Mouse (Mus musculus) embryonic facial prominence, embryonic 10.5 days (tissue): ENCODE results near the gene Trim66. TPM values are rescaled to one million over a fixed set of nuclear protein-coding genes. Genes with fewer than 3 reads are reported as not detected.

Experiments used
- DNase-seq: peaks from one replicate; pipeline ENCODE4 v3.0.0-alpha.2; 2017; ENCODE audit warnings: low spot score
- H3K27ac ChIP-seq: fragments of 300-500 bp; sonication (generic); replicated peaks from 2 replicates; pipeline ENCODE4 v1.5.1; 2016; ENCODE audit warnings: mild to moderate bottlenecking
- H3K27me3 ChIP-seq: fragments of 300-500 bp; sonication (generic); replicated peaks from 2 replicates; pipeline ENCODE4 v1.6.1; 2016; ENCODE audit warnings: low read depth, mild to moderate bottlenecking; ENCODE audit not compliant: poor library complexity, severe bottlenecking
- H3K36me3 ChIP-seq: fragments of 300-500 bp; sonication (generic); replicated peaks from 2 replicates; pipeline ENCODE4 v1.6.1; 2016; ENCODE audit warnings: mild to moderate bottlenecking, moderate library complexity
- H3K4me1 ChIP-seq: fragments of 300-500 bp; sonication (generic); 2 replicates; pipeline ENCODE4 v1.6.1; 2016
- H3K4me3 ChIP-seq: fragments of 300-500 bp; sonication (generic); 2 replicates; pipeline ENCODE4 v1.5.1; 2016; ENCODE audit warnings: mild to moderate bottlenecking, moderate library complexity
- H3K9me3 ChIP-seq: fragments of 300-500 bp; sonication (generic); 2 replicates; pipeline ENCODE4 v1.6.1; 2016; ENCODE audit warnings: mild to moderate bottlenecking
- WGBS: fragments of 180-500 bp; shearing (Covaris S2); methylation state at CpG from one replicate; pipeline ENCODE4 v1.1.7; 2016; 5-methylcytosine and 5-hydroxymethylcytosine counted together
- polyA plus RNA-seq: library from polyadenylated mRNA; unstranded; fragments of >200 nt; fragmentation: Nextera tagmentation; extraction: Ambion mirVana; gene quantifications from 2 replicates; pipeline ENCODE4 v1.2.1, GENCODE M21; 2016

Gene Trim66
- polyA plus RNA-seq, 1 experiment from 2014 or later, result 0.22 TPM

DNA sequence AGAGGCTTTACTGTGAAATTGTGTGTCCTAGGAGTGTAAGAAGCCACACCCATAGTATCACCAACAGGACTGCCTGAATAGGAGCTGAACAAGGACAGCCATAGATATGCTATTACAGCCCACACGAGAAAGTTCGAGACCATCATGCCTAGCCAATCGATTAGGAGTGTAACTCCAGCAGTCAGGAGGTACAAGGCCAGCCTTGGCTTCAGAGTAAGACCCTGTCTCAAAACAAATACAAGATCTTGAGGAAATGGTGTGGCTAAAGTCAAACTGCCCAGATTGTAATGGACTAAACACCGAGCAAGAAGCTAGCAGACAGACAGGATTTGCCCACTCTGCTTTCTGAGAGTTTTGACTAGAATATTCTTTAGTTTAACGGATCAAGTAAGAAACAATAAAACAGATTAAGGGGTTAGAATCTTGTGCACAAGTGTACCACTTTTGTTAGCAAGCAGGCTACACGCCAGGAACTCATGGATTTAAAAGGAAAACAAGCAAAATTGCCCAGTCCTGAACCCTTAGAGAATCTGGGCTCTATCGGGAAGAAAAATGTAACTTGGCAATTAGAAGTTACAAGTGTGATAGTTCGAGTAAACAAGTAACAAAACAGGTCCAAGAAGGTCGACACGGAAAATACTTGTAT lies 10.2 kb upstream of the Trim66 start:
- peaks cover 34% of the 10 kb centered on the region for H3K4me1 ChIP-seq
- peaks cover 35% of the 10 kb centered on the region for H3K36me3 ChIP-seq
- no peaks in the 10 kb centered on the region for H3K27me3 ChIP-seq
- peak overlapping the region; percentile 98 for H3K27ac ChIP-seq
- DNase-seq, result no peak
- WGBS, result 23% methylated on average over 10 of the region's 10 CpGs
- H3K9me3 ChIP-seq, result no peaks in the 10 kb centered on the region
- H3K4me3 ChIP-seq, result peak overlapping the region; percentile 99

DNA sequence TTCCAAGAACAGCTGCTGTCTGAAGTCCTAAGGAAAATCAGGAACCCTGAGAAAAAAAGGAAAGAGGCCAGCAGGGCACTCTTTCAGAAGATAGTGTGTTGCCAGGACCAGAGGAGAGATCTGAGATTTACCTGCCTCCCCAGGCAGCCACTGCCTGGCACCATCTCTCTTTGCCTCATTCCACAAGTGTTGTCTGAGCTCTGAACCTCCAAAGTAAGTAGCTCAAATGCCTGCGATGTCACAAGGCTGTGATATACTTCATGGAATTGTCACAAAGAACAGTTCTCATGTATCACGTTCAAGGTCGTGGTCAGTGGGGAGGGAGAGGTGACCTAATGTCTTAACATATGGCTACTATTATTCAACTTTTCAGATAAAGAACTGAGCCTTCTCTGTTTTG lies 8.6 kb upstream of the Trim66 start:
- Histone ChIP-seq H3K36me3 (peaks cover 18% of the 10 kb centered on the region), H3K4me3 (no peak overlapping the region), H3K27ac (no peak overlapping the region), H3K27me3 (no peaks in the 10 kb centered on the region), H3K9me3 (no peaks in the 10 kb centered on the region), H3K4me1 (peaks cover 25% of the 10 kb centered on the region)
- DNase-seq, result no peak
- 81% methylated on average over 3 of the region's 3 CpGs for WGBS

DNA sequence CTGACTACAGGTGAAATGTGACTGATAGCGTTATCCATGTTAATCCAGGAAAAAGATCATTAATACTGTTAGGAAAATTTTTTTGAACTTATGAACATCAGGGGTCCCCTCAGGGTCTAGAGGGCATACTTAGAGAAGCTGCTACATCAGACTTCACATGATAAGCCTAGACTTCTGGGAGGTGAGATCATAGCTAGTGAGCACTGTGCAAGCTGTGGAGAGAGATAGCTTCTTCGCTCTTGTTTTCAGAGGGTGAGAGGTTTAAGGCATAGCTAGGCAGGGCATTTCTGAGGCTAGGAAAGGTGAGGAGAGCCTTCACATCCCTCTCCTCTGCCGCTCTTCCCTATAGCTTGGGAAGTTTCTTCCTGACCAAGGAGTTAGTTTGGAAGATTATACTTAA lies 3.9 kb upstream of the Trim66 start:
- H3K27me3 ChIP-seq, result peaks cover 6% of the 10 kb centered on the region; the same call in 1 of the 2 replicates
- H3K4me1 ChIP-seq, result peaks cover 10% of the 10 kb centered on the region
- H3K27ac ChIP-seq, result no peak overlapping the region
- 90% methylated on average over 3 of the region's 3 CpGs for WGBS
- no peak overlapping the region for H3K4me3 ChIP-seq
- H3K36me3 ChIP-seq, result no peaks in the 10 kb centered on the region
- no peak for DNase-seq
- no peaks in the 10 kb centered on the region for H3K9me3 ChIP-seq

- no peaks in the 10 kb centered on the region for H3K9me3 ChIP-seq
- no peak for DNase-seq
- no peak overlapping the region for H3K4me3 ChIP-seq
- peaks cover 6% of the 10 kb centered on the region; the same call in 1 of the 2 replicates for H3K27me3 ChIP-seq
- 71% methylated on average over 2 of the region's 2 CpGs for WGBS
- no peaks in the 10 kb centered on the region for H3K36me3 ChIP-seq
- peaks cover 11% of the 10 kb centered on the region for H3K4me1 ChIP-seq
- no peak overlapping the region for H3K27ac ChIP-seq
These were observed 2.9 kb upstream of the Trim66 start for GRCm38 (mm10) chr7:109510799-109511198.

- H3K27me3 ChIP-seq, result peaks cover 6% of the 10 kb centered on the region; the same call in 1 of the 2 replicates
- H3K4me3 ChIP-seq, result no peak overlapping the region
- no peak for DNase-seq
- no peak overlapping the region for H3K27ac ChIP-seq
- H3K36me3 ChIP-seq, result no peaks in the 10 kb centered on the region
- H3K4me1 ChIP-seq, result peaks cover 11% of the 10 kb centered on the region
- 33% methylated on average over 9 of the region's 9 CpGs for WGBS
- H3K9me3 ChIP-seq, result no peaks in the 10 kb centered on the region
These were observed 362 bp downstream of the Trim66 start for GRCm38 (mm10) chr7:109507572-109507971.

DNA sequence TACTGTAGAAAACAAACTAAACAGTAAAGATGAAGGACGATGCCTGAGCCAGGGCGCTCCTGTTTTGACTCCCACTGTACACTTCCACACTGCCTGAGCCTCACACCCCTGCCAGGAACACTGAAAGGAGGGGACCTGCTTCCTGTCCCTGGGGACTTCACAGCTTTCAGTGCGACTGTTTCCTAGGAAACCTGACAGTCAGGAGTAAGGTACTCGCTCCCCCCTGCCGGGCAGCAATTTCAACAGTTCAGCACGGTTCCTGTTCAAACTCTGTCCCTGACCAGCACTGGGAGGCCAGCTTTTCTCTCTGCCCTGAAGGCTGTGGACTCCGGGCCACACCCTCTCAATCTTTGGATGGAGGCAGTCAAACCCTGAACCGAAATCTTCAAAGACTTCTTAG lies 815 bp downstream of the Trim66 start:
- no peaks in the 10 kb centered on the region for H3K36me3 ChIP-seq
- H3K27me3 ChIP-seq, result peaks cover 6% of the 10 kb centered on the region; the same call in 1 of the 2 replicates
- H3K4me3 ChIP-seq, result no peak overlapping the region
- DNase-seq, result peak; percentile 45
- whole genome bisulfite sequencing, result 7% methylated on average over 8 of the region's 8 CpGs
- H3K9me3 ChIP-seq, result no peaks in the 10 kb centered on the region
- H3K27ac ChIP-seq, result no peak overlapping the region
- H3K4me1 ChIP-seq, result peaks cover 11% of the 10 kb centered on the region

GRCm38 (mm10) chr7:109497507-109497906 lies 10.4 kb downstream of the Trim66 start:
- Histone ChIP-seq H3K36me3 (no peaks in the 10 kb centered on the region), H3K4me1 (peaks cover 17% of the 10 kb centered on the region), H3K4me3 (no peak overlapping the region), H3K9me3 (no peaks in the 10 kb centered on the region), H3K27ac (no peak overlapping the region), H3K27me3 (peaks cover 28% of the 10 kb centered on the region)
- WGBS, result 59% methylated on average over 4 of the region's 4 CpGs
- DNase-seq, result no peak

- 9% methylated on average over 21 of the region's 21 CpGs for WGBS
These were observed 14.3 kb downstream of the Trim66 start for GRCm38 (mm10) chr7:109493319-109494316.

DNA sequence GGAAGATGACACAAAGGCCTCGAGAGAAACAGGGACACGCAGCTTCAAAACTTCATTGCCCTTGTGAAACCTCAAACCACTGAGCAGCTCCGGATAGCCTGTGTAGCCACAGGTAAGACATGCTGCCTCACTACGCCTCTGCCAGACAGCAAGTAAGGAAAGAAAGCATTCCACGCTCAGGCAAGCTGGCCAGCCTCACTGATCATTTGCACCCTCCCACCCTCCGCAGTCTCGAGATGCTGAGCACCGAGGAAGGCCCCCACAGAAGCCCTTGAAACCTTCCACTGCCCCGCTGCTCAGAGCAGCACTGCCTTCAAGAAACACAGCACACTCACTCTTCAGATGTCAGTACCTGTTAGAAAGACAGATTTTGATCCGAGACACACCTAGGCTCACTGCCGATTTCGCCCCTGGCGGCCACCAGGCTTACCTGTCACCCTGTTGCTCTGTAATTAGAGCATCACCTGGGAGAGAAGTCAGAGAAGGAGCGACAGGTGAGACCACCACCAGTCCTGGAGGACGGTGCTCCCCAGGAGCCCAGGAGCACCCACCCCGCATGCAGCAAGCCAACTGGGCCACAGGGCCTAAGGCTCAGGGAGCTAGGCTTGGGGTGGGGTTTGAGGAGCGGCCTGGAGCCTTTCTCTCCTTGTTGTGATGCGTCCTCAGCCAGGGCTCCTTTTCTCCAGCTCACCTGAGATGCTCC lies 15.2 kb downstream of the Trim66 start:
- H3K27ac ChIP-seq, result no peak overlapping the region
- H3K4me1 ChIP-seq, result peaks cover 17% of the 10 kb centered on the region
- no peaks in the 10 kb centered on the region for H3K9me3 ChIP-seq
- 46% methylated on average over 18 of the region's 18 CpGs for WGBS
- no peak for DNase-seq
- H3K4me3 ChIP-seq, result peak overlapping the region; percentile 36; the same call in 1 of the 2 replicates
- H3K36me3 ChIP-seq, result no peaks in the 10 kb centered on the region
- peaks cover 36% of the 10 kb centered on the region for H3K27me3 ChIP-seq

More at GRCm38 (mm10) chr7:109493319-109494316, 14.3 kb downstream of the Trim66 start:
- H3K9me3 ChIP-seq, result no peaks in the 10 kb centered on the region
- H3K27ac ChIP-seq, result no peak overlapping the region
- peaks cover 17% of the 10 kb centered on the region for H3K4me1 ChIP-seq
- DNase-seq, result peak; percentile 30
- peaks cover 36% of the 10 kb centered on the region for H3K27me3 ChIP-seq
- peak overlapping the region; percentile 36 for H3K4me3 ChIP-seq
- H3K36me3 ChIP-seq, result no peaks in the 10 kb centered on the region

DNA sequence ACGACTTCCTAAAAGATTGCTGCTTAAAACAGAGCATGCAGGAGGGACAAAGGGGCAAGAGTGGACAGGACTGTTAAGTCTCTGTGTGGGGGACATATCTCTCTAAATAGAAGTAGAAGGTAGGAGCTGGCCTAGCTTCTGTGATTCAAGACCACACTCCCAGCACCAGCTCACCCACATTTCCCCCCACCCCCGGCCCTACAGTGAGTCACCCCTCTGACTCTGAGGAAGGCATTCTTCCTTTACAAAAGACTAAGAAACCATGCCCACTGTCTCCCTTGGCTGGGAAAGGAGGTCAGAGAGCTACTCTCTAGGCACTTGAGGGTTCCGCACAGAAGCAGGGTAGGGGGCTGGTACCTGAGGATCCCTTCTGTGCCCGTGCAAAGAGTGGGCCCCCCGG lies 23.7 kb downstream of the Trim66 start:
- WGBS, result 67% methylated on average over 5 of the region's 5 CpGs
- no peak for DNase-seq
- H3K27ac ChIP-seq, result no peak overlapping the region
- peaks cover 9% of the 10 kb centered on the region; the same call in 1 of the 2 replicates for H3K4me1 ChIP-seq
- 0 out of 2 replicates have a peak, but pooled peaks cover 3% of the 10 kb centered on the region for H3K27me3 ChIP-seq
- H3K4me3 ChIP-seq, result no peak overlapping the region
- no peaks in the 10 kb centered on the region for H3K36me3 ChIP-seq
- H3K9me3 ChIP-seq, result no peaks in the 10 kb centered on the region

DNA sequence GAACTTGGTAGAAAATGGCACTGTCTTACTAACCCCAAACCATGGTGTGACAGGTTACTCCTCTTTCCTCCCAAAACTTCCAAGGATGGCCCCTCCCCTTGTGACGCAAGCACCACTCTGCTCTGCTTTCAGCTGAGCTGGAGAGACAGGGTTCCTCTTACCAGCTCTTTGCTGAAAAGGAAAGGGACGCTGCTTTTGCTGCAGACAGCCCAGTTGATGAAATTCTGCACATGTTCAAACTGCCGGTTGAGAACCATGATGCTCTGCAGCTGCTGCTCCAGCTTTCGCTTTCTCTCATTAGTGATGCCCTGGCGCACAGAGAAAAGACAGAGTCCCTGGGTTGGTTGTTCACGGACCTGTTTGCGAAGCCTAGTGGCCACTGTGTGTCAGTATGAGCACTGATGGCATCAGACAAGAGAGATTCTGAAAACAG lies 27.2 kb downstream of the Trim66 start:
- H3K9me3 ChIP-seq, result no peaks in the 10 kb centered on the region
- H3K4me3 ChIP-seq, result peak overlapping the region; percentile 25; the same call in 1 of the 2 replicates
- DNase-seq, result peak; percentile 21
- 0 out of 2 replicates have a peak, but pooled peaks cover 3% of the 10 kb centered on the region for H3K27me3 ChIP-seq
- WGBS, result 25% methylated on average over 7 of the region's 7 CpGs
- peaks cover 16% of the 10 kb centered on the region for H3K4me1 ChIP-seq
- no peak overlapping the region for H3K27ac ChIP-seq
- H3K36me3 ChIP-seq, result no peaks in the 10 kb centered on the region

DNA sequence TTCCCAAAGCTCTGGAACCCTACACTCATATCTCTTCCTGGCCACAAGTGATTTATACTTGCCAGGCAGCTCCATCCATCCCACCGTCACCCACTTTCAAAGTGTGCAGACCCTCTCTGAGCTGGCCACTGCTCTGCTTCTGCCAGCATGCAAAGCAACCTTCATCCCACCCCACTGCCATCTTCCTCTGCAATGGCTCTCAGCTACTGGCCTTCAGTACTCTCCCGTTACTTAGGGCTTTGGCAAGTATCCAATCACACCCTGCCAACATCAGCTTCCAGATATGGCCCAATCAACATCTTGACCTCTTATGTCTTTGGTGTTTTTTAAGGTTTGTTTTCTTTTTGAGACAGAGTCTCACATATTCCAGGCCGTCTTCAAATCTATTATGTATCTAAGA lies 30.0 kb downstream of the Trim66 start:
- no peaks in the 10 kb centered on the region for H3K27me3 ChIP-seq
- no peaks in the 10 kb centered on the region for H3K9me3 ChIP-seq
- 87% methylated on average over 3 of the region's 3 CpGs for WGBS
- H3K4me3 ChIP-seq, result no peak overlapping the region
- H3K36me3 ChIP-seq, result no peaks in the 10 kb centered on the region
- no peak for DNase-seq
- H3K4me1 ChIP-seq, result peaks cover 11% of the 10 kb centered on the region
- H3K27ac ChIP-seq, result no peak overlapping the region
